Mouse (Mus musculus) midbrain, postnatal 0 days (tissue): ENCODE measurements around the gene Styxl1. TPM values are rescaled to one million over a fixed set of nuclear protein-coding genes. Genes with fewer than 3 reads are reported as not detected.

Source experiments
- ATAC-seq: fragments of 200-750 bp; cut with Nextera tagmentation; 2 replicates; pipeline ENCODE4 v1.8.0; 2017; ENCODE audit warnings: moderate number of reproducible peaks, mild to moderate bottlenecking, moderate TSS enrichment, moderate library complexity; ENCODE audit not compliant: low FRiP score
- DNase-seq: peaks from one replicate; pipeline ENCODE4 v3.0.0-alpha.2; 2015; ENCODE audit warnings: low spot score
- H3K27ac ChIP-seq: fragments of 300-500 bp; sonication (generic); 2 replicates; pipeline ENCODE4 v1.5.1; 2014; ENCODE audit warnings: low read depth, mild to moderate bottlenecking, low read length, mixed read lengths
- H3K27me3 ChIP-seq: fragments of 300-500 bp; sonication (generic); 2 replicates; pipeline ENCODE4 v1.6.1; 2014; ENCODE audit warnings: low read length, control low read depth, mixed read lengths; ENCODE audit not compliant: insufficient read depth
- H3K36me3 ChIP-seq: fragments of 300-500 bp; sonication (generic); 2 replicates; pipeline ENCODE4 v1.6.1; 2014; ENCODE audit warnings: low read length, control low read depth, mixed read lengths; ENCODE audit not compliant: insufficient read depth
- H3K4me1 ChIP-seq: fragments of 300-500 bp; sonication (generic); 2 replicates; pipeline ENCODE4 v1.6.1; 2014; ENCODE audit warnings: mild to moderate bottlenecking, control low read depth, antibody characterized with exemption, low read length, mixed read lengths; ENCODE audit not compliant: insufficient read depth
- H3K4me2 ChIP-seq: fragments of 300-500 bp; sonication (generic); 2 replicates; pipeline ENCODE4 v1.6.1; 2014; ENCODE audit warnings: low read depth, mild to moderate bottlenecking, low read length, mixed read lengths; ENCODE audit not compliant: poor library complexity, severe bottlenecking
- H3K4me3 ChIP-seq: fragments of 300-500 bp; sonication (generic); 2 replicates; pipeline ENCODE4 v1.5.1; 2014; ENCODE audit warnings: low read depth, mild to moderate bottlenecking, low read length, moderate library complexity
- H3K9ac ChIP-seq: fragments of 300-500 bp; sonication (generic); replicated peaks from 2 replicates; pipeline ENCODE4 v1.6.1; 2014; ENCODE audit warnings: mild to moderate bottlenecking, low read length, moderate library complexity, mixed read lengths; ENCODE audit not compliant: poor library complexity, severe bottlenecking
- H3K9me3 ChIP-seq: fragments of 300-500 bp; sonication (generic); 2 replicates; pipeline ENCODE4 v1.6.1; 2016; ENCODE audit warnings: low read length, control low read depth
- CTCF ChIP-seq: IDR thresholded peaks from 2 replicates; pipeline ENCODE4 v1.5.1; 2016; ENCODE audit warnings: antibody characterized with exemption, mild to moderate bottlenecking
- WGBS: fragments of 180-500 bp; shearing (Covaris S2); extraction: QIAGEN DNeasy Blood & Tissue Kit; methylation state at CpG from one replicate; pipeline ENCODE4 v1.1.7; 2014; 5-methylcytosine and 5-hydroxymethylcytosine counted together
- polyA plus RNA-seq: library from polyadenylated mRNA; unstranded; fragments of >200 nt; fragmentation: Nextera tagmentation; extraction: Ambion mirVana; gene quantifications from 2 replicates; pipeline ENCODE4 v1.2.1, GENCODE M21; 2015
- total RNA-seq: library from RNA; depleted of rRNA; stranded (reverse); fragments of >200 nt; gene quantifications from 2 replicates; pipeline ENCODE4 v1.2.3, GENCODE M21; 2014

Styxl1 gene
- total and polyA plus RNA-seq, 2 experiments from 2014 or later: 0.44 TPM; not detected in 1

GRCm38 (mm10) chr5:135742941-135743740 lies 35.0 kb downstream of the Styxl1 start:
- Histone ChIP-seq H3K9ac (peak overlapping the region; percentile 79), H3K36me3 (peaks cover 19% of the 10 kb centered on the region), H3K4me3 (peak overlapping the region; percentile 79), H3K4me2 (peak overlapping the region; percentile 96), H3K9me3 (no peaks in the 10 kb centered on the region), H3K4me1 (no peaks in the 10 kb centered on the region), H3K27ac (peak overlapping the region; percentile 38; the same call in 1 of the 2 replicates), H3K27me3 (no peaks in the 10 kb centered on the region)
- peak; percentile 12; the same call in 1 of the 2 replicates for TF ChIP-seq CTCF
- peak; percentile 55; the same call in 1 of the 2 replicates for ATAC-seq
- WGBS: 21% methylated on average over 18 of the region's 18 CpGs
- peak; percentile 77 for DNase-seq

GRCm38 (mm10) chr5:135742156-135742555 lies 36.0 kb downstream of the Styxl1 start:
- H3K27me3 ChIP-seq: no peaks in the 10 kb centered on the region
- WGBS: 68% methylated on average over 10 of the region's 10 CpGs
- no peaks in the 10 kb centered on the region for H3K9me3 ChIP-seq
- DNase-seq (no peak), ATAC-seq (no peak)
- H3K36me3 ChIP-seq: peaks cover 19% of the 10 kb centered on the region
- H3K27ac ChIP-seq: no peak overlapping the region
- H3K4me2 ChIP-seq: no peak overlapping the region
- no peak for TF ChIP-seq CTCF
- no peak overlapping the region for H3K4me3 ChIP-seq
- H3K4me1 ChIP-seq: no peaks in the 10 kb centered on the region
- no peak overlapping the region for H3K9ac ChIP-seq

GRCm38 (mm10) chr5:135738266-135738665 lies 39.9 kb downstream of the Styxl1 start:
- Histone ChIP-seq H3K4me1 (no peaks in the 10 kb centered on the region), H3K36me3 (peaks cover 54% of the 10 kb centered on the region), H3K27me3 (no peaks in the 10 kb centered on the region), H3K9ac (no peak overlapping the region), H3K4me2 (no peak overlapping the region), H3K27ac (no peak overlapping the region), H3K4me3 (no peak overlapping the region), H3K9me3 (no peaks in the 10 kb centered on the region)
- TF ChIP-seq CTCF: no peak
- DNase-seq: no peak
- 38% methylated on average over 6 of the region's 6 CpGs for WGBS
- ATAC-seq: no peak

GRCm38 (mm10) chr5:135737154-135737553 lies 41.0 kb downstream of the Styxl1 start:
- H3K36me3 ChIP-seq: peaks cover 65% of the 10 kb centered on the region
- no peak overlapping the region for H3K4me2 ChIP-seq
- no peak overlapping the region for H3K4me3 ChIP-seq
- TF ChIP-seq CTCF: peak; percentile 56
- no peak overlapping the region for H3K9ac ChIP-seq
- no peaks in the 10 kb centered on the region for H3K4me1 ChIP-seq
- H3K27ac ChIP-seq: no peak overlapping the region
- no peaks in the 10 kb centered on the region for H3K9me3 ChIP-seq
- 81% methylated on average over 7 of the region's 7 CpGs for WGBS
- DNase-seq (no peak), ATAC-seq (no peak)
- no peaks in the 10 kb centered on the region for H3K27me3 ChIP-seq

- Histone ChIP-seq H3K9me3 (no peaks in the 10 kb centered on the region), H3K27ac (no peak overlapping the region), H3K4me3 (no peak overlapping the region), H3K27me3 (no peaks in the 10 kb centered on the region), H3K4me2 (no peak overlapping the region), H3K36me3 (peaks cover 65% of the 10 kb centered on the region), H3K4me1 (no peaks in the 10 kb centered on the region), H3K9ac (no peak overlapping the region)
- ATAC-seq (no peak), DNase-seq (no peak)
- TF ChIP-seq CTCF: no peak
- 96% methylated on average over 16 of the region's 16 CpGs for WGBS
Measured at GRCm38 (mm10) chr5:135736544-135736943, 41.6 kb downstream of the Styxl1 start.

GRCm38 (mm10) chr5:135735741-135736140 lies 42.4 kb downstream of the Styxl1 start:
- 92% methylated on average over 13 of the region's 13 CpGs for WGBS
- no peak for ATAC-seq
- Histone ChIP-seq H3K36me3 (peaks cover 68% of the 10 kb centered on the region), H3K4me3 (no peak overlapping the region), H3K9ac (no peak overlapping the region), H3K4me1 (no peaks in the 10 kb centered on the region), H3K27ac (no peak overlapping the region), H3K4me2 (no peak overlapping the region), H3K27me3 (no peaks in the 10 kb centered on the region), H3K9me3 (no peaks in the 10 kb centered on the region)
- no peak for DNase-seq
- TF ChIP-seq CTCF: no peak
